Mouse (Mus musculus) stomach, postnatal 0 days (tissue): ENCODE results near the gene Bicd2.

Source experiments
- CTCF ChIP-seq: IDR thresholded peaks from 2 replicates; pipeline ENCODE4 v1.5.1; 2016; ENCODE audit warnings: antibody characterized with exemption, low read depth, mild to moderate bottlenecking, moderate library complexity
- EP300 ChIP-seq: optimal IDR thresholded peaks from 2 replicates; pipeline ENCODE3; 2016; ENCODE audit warnings: antibody characterized with exemption

GRCm38 (mm10) chr13:49320040-49320439, 21.3 kb upstream of the Bicd2 start, which contains the start of gene Fgd3:
- no peak for TF ChIP-seq EP300
- TF ChIP-seq CTCF, result no peak
